Mouse (Mus musculus) kidney, postnatal 4 days (tissue): ENCODE measurements around the gene Dusp16.
"Not testable (repeated sequence)": the region's sequence is repeated elsewhere in the genome, so short reads cannot be mapped to it uniquely, and the experiment has no call there.

Experiments used
- DNase-seq, 2 experiments: peaks; one replicate each; pipeline ENCODE4 v3.0.0; 2021; ENCODE audit warnings: mixed read lengths in 2 of 2

The Dusp16 gene

GRCm38 (mm10) chr6:134695625-134696024, 96.8 kb downstream of the Dusp16 start:
- DNase-seq, result no peak

GRCm38 (mm10) chr6:134694988-134695387, 97.4 kb downstream of the Dusp16 start:
- DNase-seq, result no peak

GRCm38 (mm10) chr6:134694498-134694897, 97.9 kb downstream of the Dusp16 start:
- no peak for DNase-seq

- DNase-seq, result no peak
Observed at GRCm38 (mm10) chr6:134685515-134685914, 106.9 kb downstream of the Dusp16 start.

GRCm38 (mm10) chr6:134685040-134685439, 107.4 kb downstream of the Dusp16 start:
- no peak for DNase-seq

- no peak for DNase-seq
Observed at GRCm38 (mm10) chr6:134684354-134684915, 108.0 kb downstream of the Dusp16 start.

- DNase-seq, result not testable (repeated sequence)
Observed at GRCm38 (mm10) chr6:134679330-134679729, 113.1 kb downstream of the Dusp16 start.

- DNase-seq, result no peak
Observed at GRCm38 (mm10) chr6:134678037-134678436, 114.4 kb downstream of the Dusp16 start.

GRCm38 (mm10) chr6:134677504-134677903, 114.9 kb downstream of the Dusp16 start:
- DNase-seq, result no peak

GRCm38 (mm10) chr6:134673712-134674111, 118.7 kb downstream of the Dusp16 start:
- DNase-seq, result not testable (repeated sequence)

- peak; percentile 37 to 60 for DNase-seq
Observed at GRCm38 (mm10) chr6:134670881-134671411, 121.5 kb downstream of the Dusp16 start.

GRCm38 (mm10) chr6:134669179-134669865, 123.1 kb downstream of the Dusp16 start:
- no peak for DNase-seq

- no peak for DNase-seq
Observed at GRCm38 (mm10) chr6:134668519-134668918, 123.9 kb downstream of the Dusp16 start.

- no peak for DNase-seq
Observed at GRCm38 (mm10) chr6:134665817-134666216, 126.6 kb downstream of the Dusp16 start.
